In genomic region chr7:80392119-80392518, GRCm38 (mm10) we compare ENCODE assay signal across 20 mouse cellular contexts.
"Had no signal": no experiment of that assay in that cellular context is flagged by ENCODE, and none has a peak within 500 bp of the region (broad histone marks: within the 10 kb centered on the region; RNA-seq: fewer than 3 reads in every experiment).

No protein-coding gene starts in this region.

- H3K27ac ChIP-seq: kidney, postnatal 0 days; layer of hippocampus, adult 2 months; left cerebral cortex, adult 2 months; limb, embryonic 12.5 days; limb, embryonic 15.5 days; liver, embryonic 14.5 days; macrophage; neural tube, embryonic 12.5 days; neural tube, embryonic 15.5 days had no signal

- H3K4me3 ChIP-seq: layer of hippocampus, adult 2 months; left cerebral cortex, adult 2 months; limb, embryonic 12.5 days; limb, embryonic 15.5 days; neural tube, embryonic 12.5 days; neural tube, embryonic 15.5 days had no signal

- DNase-seq: kidney, adult 2 months; kidney, postnatal 25 days; layer of hippocampus, adult 9-11 months; layer of hippocampus, postnatal 36 days; left cerebral cortex, postnatal 4 days; liver, postnatal 0 days; lung, embryonic 14.5 days; midbrain, embryonic 14.5 days; right cerebral cortex, adult 18-20 months; right cerebral cortex, postnatal 14 days; thymus, postnatal 25 days had no signal
